Mouse (Mus musculus): Measurements from ENCODE around the gene Zc3h10.

- TF ChIP-seq CTCF (IDR thresholded peaks at IDR 0.05; ENCODE audit: extremely low read depth, insufficient read depth, low read length) (no peak), POLR2A (IDR thresholded peaks at IDR 0.05; ENCODE audit: extremely low read depth, insufficient read depth, low read length) (no peak)
Observed at GRCm38 (mm10) chr10:128592797-128593196, 45.2 kb upstream of the Zc3h10 start.

All from cortical plate, adult 2 months (tissue).